ENCODE assay signal across 25 mouse cellular contexts in the genomic region with DNA sequence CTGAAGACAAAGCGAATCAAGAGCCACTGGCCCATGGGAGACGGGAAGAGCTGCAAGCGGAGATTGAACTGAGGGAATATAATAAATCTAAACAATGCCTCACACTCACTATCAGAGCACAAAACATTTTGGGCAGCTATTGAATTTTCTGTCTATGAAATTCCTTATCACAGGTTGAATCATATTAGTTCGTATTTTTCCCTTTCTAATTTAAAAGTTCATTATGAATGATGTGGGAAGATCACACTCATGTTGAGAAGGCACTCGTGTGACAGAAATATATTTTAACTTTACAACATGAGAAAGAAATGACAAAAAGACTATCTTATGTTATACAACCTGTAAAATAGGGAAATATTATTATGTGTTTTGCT.
DNase-seq lines count a peak whose midpoint lies in the region; ATAC-seq and TF ChIP-seq lines count a peak whose summit lies in the region.
"Had no signal": no experiment of that assay in that cellular context is flagged by ENCODE, and none has a peak within 500 bp of the region (broad histone marks: within the 10 kb centered on the region; RNA-seq: fewer than 3 reads in every experiment).

No protein-coding gene starts in this region.

- no peaks in the 10 kb centered on the region for H3K79me2 ChIP-seq in MEL (ENCODE audit: control insufficient read depth, insufficient read depth, low read length, poor library complexity)

- WGBS in midbrain, embryonic 10.5 days: 51% methylated on average over 5 of the region's 5 CpGs
- 26% methylated on average over 5 of the region's 5 CpGs for WGBS in midbrain, postnatal 0 days
- 26% methylated on average over 5 of the region's 5 CpGs for WGBS in midbrain, embryonic 12.5 days
- WGBS in midbrain, embryonic 15.5 days: 21% methylated on average over 5 of the region's 5 CpGs

- no peak for TF ChIP-seq POLR2A in MEL (IDR thresholded peaks at IDR 0.05; ENCODE audit: control insufficient read depth in 1 of 2, insufficient read depth in 1 of 2, low read depth in 1 of 2, low read length in 2 of 2, poor library complexity in 1 of 2)

- H3K9me3 ChIP-seq in midbrain, embryonic 10.5 days (replicated peaks): no peaks in the 10 kb centered on the region
- H3K9me3 ChIP-seq in midbrain, postnatal 0 days (ENCODE audit: low read length): no peaks in the 10 kb centered on the region
- no peaks in the 10 kb centered on the region for H3K9me3 ChIP-seq in midbrain, embryonic 12.5 days
- H3K9me3 ChIP-seq in midbrain, embryonic 15.5 days: no peaks in the 10 kb centered on the region
- H3K9me3 ChIP-seq in MEL (replicated peaks; ENCODE audit: insufficient read depth, low read length): no peaks in the 10 kb centered on the region
- H3K9me3 ChIP-seq: embryonic facial prominence, embryonic 13.5 days; embryonic facial prominence, embryonic 15.5 days; forebrain, embryonic 10.5 days; forebrain, embryonic 12.5 days had no signal

- TF ChIP-seq EP300 in MEL (IDR thresholded peaks at IDR 0.05; ENCODE audit: low read depth in 1 of 2, low read length in 2 of 2): no peak

- no peak overlapping the region for H3K4me2 ChIP-seq in midbrain, postnatal 0 days (ENCODE audit: low read depth, low read length, poor library complexity, severe bottlenecking)
- no peak overlapping the region for H3K4me2 ChIP-seq in midbrain, embryonic 12.5 days (replicated peaks)
- H3K4me2 ChIP-seq in midbrain, embryonic 15.5 days: no peak overlapping the region
- H3K4me2 ChIP-seq: embryonic facial prominence, embryonic 13.5 days; embryonic facial prominence, embryonic 15.5 days; forebrain, embryonic 12.5 days had no signal

- ATAC-seq in midbrain, postnatal 0 days (ENCODE audit: low FRiP score): no peak
- 0 out of 2 replicates have a peak, but pooled peaks have one; percentile 39 for ATAC-seq in midbrain, embryonic 12.5 days (ENCODE audit: low FRiP score, low read depth)
- ATAC-seq in midbrain, embryonic 15.5 days (replicated peaks): no peak
- ATAC-seq: CD4-positive, CD25-positive, alpha-beta regulatory T cell, adult 4 months; forebrain, embryonic 16.5 days had no signal

- H3K4me1 ChIP-seq in midbrain, embryonic 10.5 days: peaks cover 11% of the 10 kb centered on the region; the same call in 1 of the 2 replicates
- no peaks in the 10 kb centered on the region for H3K4me1 ChIP-seq in midbrain, postnatal 0 days (ENCODE audit: insufficient read depth, low read length)
- H3K4me1 ChIP-seq in midbrain, embryonic 12.5 days: no peaks in the 10 kb centered on the region
- no peaks in the 10 kb centered on the region for H3K4me1 ChIP-seq in midbrain, embryonic 15.5 days
- peaks cover 0 to 3% of the 10 kb centered on the region in 2 experiments; a peak in 2 of 4 replicates for H3K4me1 ChIP-seq in MEL (ENCODE audit: control insufficient read depth in 1 of 2, insufficient read depth in 2 of 2, low read length in 2 of 2)
- H3K4me1 ChIP-seq: embryonic facial prominence, embryonic 13.5 days; embryonic facial prominence, embryonic 15.5 days had no signal

- no peak overlapping the region for H3K9ac ChIP-seq in midbrain, postnatal 0 days (replicated peaks; ENCODE audit: low read length, poor library complexity, severe bottlenecking)
- H3K9ac ChIP-seq in midbrain, embryonic 12.5 days (replicated peaks): no peak overlapping the region
- H3K9ac ChIP-seq in midbrain, embryonic 15.5 days: no peak overlapping the region
- peak overlapping the region; percentile 55 for H3K9ac ChIP-seq in MEL (ENCODE audit: control insufficient read depth, low read depth, low read length, poor library complexity, severe bottlenecking)
- H3K9ac ChIP-seq: embryonic facial prominence, embryonic 13.5 days; embryonic facial prominence, embryonic 15.5 days; forebrain, embryonic 12.5 days had no signal

- intact Hi-C loops in left cerebral cortex, postnatal 25 days (cut with DNase I): loop anchor here (10.0 kb wide), 1 partner anchor 592 kb away; no protein-coding TSS in a partner anchor

- no peaks in the 10 kb centered on the region for H3K36me3 ChIP-seq in midbrain, embryonic 10.5 days
- H3K36me3 ChIP-seq in midbrain, postnatal 0 days (ENCODE audit: insufficient read depth, low read length): no peaks in the 10 kb centered on the region
- H3K36me3 ChIP-seq in midbrain, embryonic 12.5 days: no peaks in the 10 kb centered on the region
- H3K36me3 ChIP-seq in midbrain, embryonic 15.5 days (replicated peaks): no peaks in the 10 kb centered on the region
- 0 out of 4 replicates have a peak, but pooled peaks cover 0 to 2% of the 10 kb centered on the region in 2 experiments for H3K36me3 ChIP-seq in MEL (ENCODE audit: control insufficient read depth in 1 of 2, insufficient read depth in 2 of 2, low read length in 2 of 2)
- H3K36me3 ChIP-seq: embryonic facial prominence, embryonic 13.5 days; embryonic facial prominence, embryonic 15.5 days; forebrain, embryonic 10.5 days; forebrain, embryonic 12.5 days; G1E had no signal

- TF ChIP-seq CTCF in midbrain, postnatal 0 days (IDR thresholded peaks at IDR 0.05): no peak
- TF ChIP-seq CTCF in MEL (IDR thresholded peaks at IDR 0.05 in 2 of 3, conservative IDR thresholded peaks at IDR 0.05 in 1 of 3; ENCODE audit: control insufficient read depth in 1 of 3, insufficient read depth in 1 of 3, low read depth in 2 of 3, low read length in 3 of 3, poor library complexity in 1 of 3, severe bottlenecking in 1 of 3): no peak

- H3K27me3 ChIP-seq in midbrain, embryonic 10.5 days (ENCODE audit: low read depth, poor library complexity, severe bottlenecking): no peaks in the 10 kb centered on the region
- H3K27me3 ChIP-seq in midbrain, postnatal 0 days (ENCODE audit: insufficient read depth, low read length): no peaks in the 10 kb centered on the region
- H3K27me3 ChIP-seq in midbrain, embryonic 12.5 days: no peaks in the 10 kb centered on the region
- no peaks in the 10 kb centered on the region; the same call in 1 of the 2 replicates for H3K27me3 ChIP-seq in midbrain, embryonic 15.5 days (replicated peaks)
- H3K27me3 ChIP-seq in MEL (ENCODE audit: control insufficient read depth in 1 of 2, insufficient read depth in 2 of 2, low read length in 2 of 2): no peaks in the 10 kb centered on the region
- H3K27me3 ChIP-seq: CH12.LX; embryonic facial prominence, embryonic 13.5 days; embryonic facial prominence, embryonic 15.5 days; forebrain, embryonic 12.5 days had no signal

- peak overlapping the region; percentile 63 for H3K27ac ChIP-seq in midbrain, embryonic 10.5 days (replicated peaks)
- H3K27ac ChIP-seq in midbrain, postnatal 0 days (ENCODE audit: low read depth, low read length): no peak overlapping the region
- no peak overlapping the region for H3K27ac ChIP-seq in midbrain, embryonic 12.5 days (replicated peaks)
- no peak overlapping the region for H3K27ac ChIP-seq in midbrain, embryonic 15.5 days
- H3K27ac ChIP-seq in MEL (ENCODE audit: control insufficient read depth, low read depth, low read length): peak overlapping the region; percentile 49; the same call in 1 of the 2 replicates
- H3K27ac ChIP-seq: embryonic facial prominence, embryonic 13.5 days; embryonic facial prominence, embryonic 15.5 days; forebrain, embryonic 10.5 days; forebrain, embryonic 12.5 days had no signal

- H3K4me3 ChIP-seq in midbrain, embryonic 10.5 days: no peak overlapping the region
- no peak overlapping the region for H3K4me3 ChIP-seq in midbrain, postnatal 0 days (ENCODE audit: low read depth, low read length)
- no peak overlapping the region for H3K4me3 ChIP-seq in midbrain, embryonic 12.5 days
- no peak overlapping the region for H3K4me3 ChIP-seq in midbrain, embryonic 15.5 days
- H3K4me3 ChIP-seq in MEL (ENCODE audit: control insufficient read depth in 1 of 2, insufficient read depth in 1 of 2, low read depth in 2 of 2, low read length in 2 of 2): peak overlapping the region; percentile 69 to 77
- H3K4me3 ChIP-seq: embryonic facial prominence, embryonic 13.5 days; embryonic facial prominence, embryonic 15.5 days; erythroblast, embryonic 14.5 days; forebrain, embryonic 10.5 days; forebrain, embryonic 12.5 days had no signal

- TF ChIP-seq RAD21 in MEL (IDR thresholded peaks at IDR 0.05; ENCODE audit: low read depth, low read length): no peak; the same call in 1 of the 2 replicates

- DNase-seq in midbrain, embryonic 10.5 days (ENCODE audit: low spot score): no peak
- DNase-seq in midbrain, postnatal 0 days (ENCODE audit: low spot score): no peak
- peak; percentile 66 for DNase-seq in MEL (ENCODE audit: low read depth, low spot score)
- no peak for DNase-seq in heart, adult 8-10 months (ENCODE audit: low spot score)
- DNase-seq in left cerebral cortex, postnatal 25 days (ENCODE audit: low spot score in 2 of 2): no peak
- DNase-seq: adrenal gland, adult 2 months; adrenal gland, postnatal 10 days; adrenal gland, postnatal 25 days; B cell, adult 2 months; cerebellum, adult 11 months; cerebellum, adult 18-20 months; cerebellum, adult 8-10 months; cerebellum, adult 9-11 months; cerebellum, postnatal 36 days had no signal

TF ChIP-seq in MEL, 35 proteins besides CTCF, POLR2A, EP300 and RAD21:
- TF ChIP-seq ETS1 (IDR thresholded peaks at IDR 0.05; ENCODE audit: low read depth, low read length) (no peak), USF1 (IDR thresholded peaks at IDR 0.05; ENCODE audit: low read depth, low read length) (no peak), NRF1 (IDR thresholded peaks at IDR 0.05; ENCODE audit: insufficient read depth, low read depth, low read length, poor library complexity, severe bottlenecking) (no peak), MXI1 (IDR thresholded peaks at IDR 0.05; ENCODE audit: low read depth, low read length) (no peak), JUND (IDR thresholded peaks at IDR 0.05; ENCODE audit: low read depth, low read length) (no peak), ZNF384 (IDR thresholded peaks at IDR 0.05; ENCODE audit: low read depth, low read length) (no peak), NELFE (IDR thresholded peaks at IDR 0.05; ENCODE audit: low read depth, low read length) (no peak), SMC3 (IDR thresholded peaks at IDR 0.05; ENCODE audit: low read depth, low read length) (0 out of 2 replicates have a peak, but pooled peaks have one; percentile 6), RCOR1 (IDR thresholded peaks at IDR 0.05; ENCODE audit: low read depth, low read length) (peak; percentile 50; the same call in 1 of the 2 replicates), TBP (IDR thresholded peaks at IDR 0.05; ENCODE audit: low read depth, low read length) (no peak), CHD1 (IDR thresholded peaks at IDR 0.05; ENCODE audit: low read depth, low read length) (0 out of 2 replicates have a peak, but pooled peaks have one; percentile 78), MYB (IDR thresholded peaks at IDR 0.05; ENCODE audit: low read depth, low read length) (no peak)

Comparison
In these comparisons a context has a peak if more than half of its experiments do, and no peak if none do; other contexts are left out.
1. H3K27ac ChIP-seq: peak in midbrain, embryonic 10.5 days (single experiment) and MEL (single experiment); none in midbrain, postnatal 0 days (single experiment), midbrain, embryonic 12.5 days (single experiment) and midbrain, embryonic 15.5 days (single experiment).
2. H3K4me3 ChIP-seq: peak in MEL (2 of 2); none in midbrain, embryonic 10.5 days (single experiment), midbrain, postnatal 0 days (single experiment), midbrain, embryonic 12.5 days (single experiment) and midbrain, embryonic 15.5 days (single experiment).